Mouse (Mus musculus) lung, postnatal 0 days (tissue): ENCODE data around the gene Map1lc3b. TPM values are rescaled to one million over a fixed set of nuclear protein-coding genes. Genes with fewer than 3 reads are reported as not detected.
A peak's percentile ranks its signal among the peaks of the same experiment; 100 is the strongest.

Source experiments
- ATAC-seq: fragments of 200-750 bp; cut with Nextera tagmentation; 2 replicates; pipeline ENCODE4 v1.8.0; 2017; ENCODE audit warnings: moderate library complexity
- DNase-seq: peaks from one replicate; pipeline ENCODE4 v3.0.0-alpha.2; 2016; ENCODE audit warnings: low spot score
- H3K27ac ChIP-seq: fragments of 300-500 bp; sonication (generic); 2 replicates; pipeline ENCODE4 v1.5.1; 2014; ENCODE audit warnings: antibody characterized with exemption, mild to moderate bottlenecking, low read length, mixed read lengths
- H3K27me3 ChIP-seq: fragments of 300-500 bp; sonication (generic); replicated peaks from 2 replicates; pipeline ENCODE4 v1.6.1; 2014; ENCODE audit warnings: low read length, mixed read lengths; ENCODE audit not compliant: insufficient read depth
- H3K36me3 ChIP-seq: fragments of 300-500 bp; sonication (generic); 2 replicates; pipeline ENCODE4 v1.6.1; 2014; ENCODE audit warnings: low read length, mixed read lengths; ENCODE audit not compliant: insufficient read depth
- H3K4me1 ChIP-seq: fragments of 300-500 bp; sonication (generic); 2 replicates; pipeline ENCODE4 v1.6.1; 2014; ENCODE audit warnings: antibody characterized with exemption, low read depth, low read length, mixed read lengths; ENCODE audit not compliant: insufficient read depth
- H3K4me2 ChIP-seq: fragments of 300-500 bp; sonication (generic); replicated peaks from 2 replicates; pipeline ENCODE4 v1.6.1; 2014; ENCODE audit warnings: low read depth, mild to moderate bottlenecking, low read length, moderate library complexity, mixed read lengths
- H3K4me3 ChIP-seq: fragments of 300-500 bp; sonication (generic); 2 replicates; pipeline ENCODE4 v1.5.1; 2014; ENCODE audit warnings: low read depth, low read length
- H3K9ac ChIP-seq: fragments of 300-500 bp; sonication (generic); replicated peaks from 2 replicates; pipeline ENCODE4 v1.6.1; 2014; ENCODE audit warnings: low read depth, mild to moderate bottlenecking
- H3K9me3 ChIP-seq: fragments of 300-500 bp; sonication (generic); 2 replicates; pipeline ENCODE4 v1.6.1; 2016; ENCODE audit warnings: low read length, mixed read lengths
- CTCF ChIP-seq: IDR thresholded peaks from 2 replicates; pipeline ENCODE4 v1.5.1; 2016; ENCODE audit warnings: antibody characterized with exemption, mild to moderate bottlenecking
- EP300 ChIP-seq: IDR thresholded peaks from 2 replicates; pipeline ENCODE4 v1.6.1; 2016; ENCODE audit warnings: antibody characterized with exemption, mild to moderate bottlenecking, control low read depth
- WGBS: fragments of 180-500 bp; shearing (Covaris S2); extraction: QIAGEN DNeasy Blood & Tissue Kit; methylation state at CpG from one replicate; pipeline ENCODE4 v1.1.7; 2014; 5-methylcytosine and 5-hydroxymethylcytosine counted together
- polyA plus RNA-seq: library from polyadenylated mRNA; unstranded; fragments of >200 nt; fragmentation: Nextera tagmentation; extraction: Ambion mirVana; gene quantifications from 2 replicates; pipeline ENCODE4 v1.2.1, GENCODE M21; 2015

Gene Map1lc3b
- polyA plus RNA-seq, 1 experiment from 2014 or later, result 449 TPM

DNA sequence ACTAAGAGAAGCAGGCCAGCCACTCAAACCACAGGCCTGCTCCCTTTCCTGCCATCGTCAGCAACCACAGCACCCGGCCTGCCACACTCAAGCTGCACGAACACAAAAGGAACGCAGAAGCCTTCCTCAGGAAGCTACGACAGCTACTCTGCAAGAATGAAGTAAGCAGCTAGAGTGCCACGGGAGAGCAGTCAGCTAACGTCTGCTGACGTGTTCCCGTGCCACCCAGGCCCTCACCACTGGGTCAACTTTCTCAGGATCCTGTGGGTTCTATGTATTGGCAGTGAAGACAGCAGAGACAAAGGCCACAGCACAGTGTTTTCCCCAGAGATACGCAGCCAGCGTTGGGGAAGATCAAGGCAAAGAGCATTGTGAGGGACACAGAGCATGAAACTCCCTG, 53.2 kb downstream of the Map1lc3b start:
- H3K27ac ChIP-seq, result no peak overlapping the region
- H3K4me1 ChIP-seq, result peaks cover 12% of the 10 kb centered on the region; the same call in 1 of the 2 replicates

DNA sequence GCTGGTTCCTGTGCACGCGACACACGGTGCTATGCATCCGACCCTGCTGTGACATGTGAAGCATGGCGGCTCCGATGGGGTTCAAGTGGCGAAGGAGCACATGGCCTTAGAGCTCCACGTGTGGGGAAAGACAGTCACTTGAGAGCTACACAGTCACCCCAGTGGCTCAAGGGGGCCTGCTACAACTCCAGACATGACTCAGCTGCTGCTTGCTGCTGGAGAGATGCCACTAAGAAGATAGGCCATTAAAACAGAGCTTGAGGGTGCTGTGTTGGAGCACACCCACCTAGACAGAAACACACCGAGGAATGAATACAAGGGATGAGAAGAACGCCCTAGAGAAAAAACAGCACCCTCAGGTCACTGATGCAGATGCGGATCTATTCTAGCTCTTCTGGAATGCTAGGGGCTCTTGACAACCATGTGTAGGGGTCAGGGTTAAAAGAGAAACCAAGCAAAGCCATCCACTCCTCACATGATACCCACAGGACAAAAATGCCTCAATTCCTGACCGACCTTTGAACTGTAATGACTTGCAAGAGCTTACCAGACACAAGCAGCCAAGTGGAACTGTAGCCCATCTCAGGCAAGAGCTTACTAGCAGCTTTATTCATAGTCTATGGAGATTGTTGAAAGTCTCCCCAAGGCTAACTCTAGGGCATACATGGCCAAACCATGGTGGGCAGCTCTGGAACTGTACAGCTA, 57.5 kb downstream of the Map1lc3b start:
- Histone ChIP-seq H3K36me3 (no peaks in the 10 kb centered on the region), H3K9me3 (no peaks in the 10 kb centered on the region), H3K4me3 (no peak overlapping the region), H3K4me1 (peaks cover 31% of the 10 kb centered on the region; the same call in 1 of the 2 replicates), H3K4me2 (no peak overlapping the region), H3K27ac (no peak overlapping the region), H3K27me3 (no peaks in the 10 kb centered on the region), H3K9ac (no peak overlapping the region)
- ATAC-seq (no peak), DNase-seq (no peak)
- WGBS, result 74% methylated on average over 12 of the region's 12 CpGs
- no peak for TF ChIP-seq EP300
- no peak for TF ChIP-seq CTCF

More for the DNA sequence above, 53.2 kb downstream of the Map1lc3b start:
- no peak overlapping the region for H3K9ac ChIP-seq
- TF ChIP-seq CTCF, result no peak
- TF ChIP-seq EP300, result no peak
- no peaks in the 10 kb centered on the region for H3K9me3 ChIP-seq
- 31% methylated on average over 11 of the region's 11 CpGs for WGBS
- ATAC-seq (peak; percentile 14; the same call in 1 of the 2 replicates), DNase-seq (no peak)
- no peak overlapping the region for H3K4me3 ChIP-seq
- H3K36me3 ChIP-seq, result no peaks in the 10 kb centered on the region
- H3K27me3 ChIP-seq, result no peaks in the 10 kb centered on the region
- H3K4me2 ChIP-seq, result no peak overlapping the region

Other genes starting within 250 kb of the Map1lc3b start
- not detected in 2 replicates for gene 1700018B08Rik, start 46.0 kb upstream of the Map1lc3b start, polyA plus RNA-seq
- 12.1 and 13.9 TPM in 2 replicates for gene Fbxo31, start 11.6 kb upstream of the Map1lc3b start, polyA plus RNA-seq
- gene Zcchc14, start 62.5 kb downstream of the Map1lc3b start, polyA plus RNA-seq, result 11.1 and 14.7 TPM in 2 replicates
- 0.08 and 0.13 TPM in 2 replicates for gene Jph3, start 139.3 kb downstream of the Map1lc3b start, polyA plus RNA-seq
- gene Klhdc4, start 239.2 kb downstream of the Map1lc3b start, polyA plus RNA-seq, result 22.9 and 28.4 TPM in 2 replicates